Mouse (Mus musculus): ENCODE data around the gene Nfatc2. TPM values are rescaled to one million over a fixed set of nuclear protein-coding genes. Genes with fewer than 3 reads are reported as not detected.

Nfatc2 gene
- polyA plus RNA-seq, 1 experiment from 2014 or later: 1.6 TPM

- Histone ChIP-seq H3K4me3 (ENCODE audit: low read length) (no peak overlapping the region), H3K9me3 (ENCODE audit: control insufficient read depth, low read length) (no peaks in the 10 kb centered on the region), H3K4me1 (replicated peaks; ENCODE audit: control insufficient read depth, insufficient read depth, low read length) (no peaks in the 10 kb centered on the region), H3K9ac (ENCODE audit: low read length) (no peak overlapping the region), H3K27ac (ENCODE audit: low read length) (no peak overlapping the region), H3K4me2 (ENCODE audit: low read depth, low read length) (no peak overlapping the region), H3K27me3 (ENCODE audit: control insufficient read depth, insufficient read depth, low read depth, low read length) (no peaks in the 10 kb centered on the region), H3K36me3 (ENCODE audit: control insufficient read depth, insufficient read depth, low read length) (no peaks in the 10 kb centered on the region)
- 43% methylated on average over 5 of the region's 5 CpGs for WGBS
- no peak; the same call in 1 of the 2 replicates for ATAC-seq (ENCODE audit: low read depth)
Measured at GRCm38 (mm10) chr2:168434187-168434586, 167.3 kb downstream of the Nfatc2 start.

GRCm38 (mm10) chr2:168433392-168433791 is 168.1 kb downstream of the Nfatc2 start:
- H3K27me3 ChIP-seq (ENCODE audit: control insufficient read depth, insufficient read depth, low read depth, low read length): no peaks in the 10 kb centered on the region
- H3K9ac ChIP-seq (ENCODE audit: low read length): no peak overlapping the region
- ATAC-seq (ENCODE audit: low read depth): no peak
- H3K27ac ChIP-seq (ENCODE audit: low read length): no peak overlapping the region
- no peaks in the 10 kb centered on the region for H3K9me3 ChIP-seq (ENCODE audit: control insufficient read depth, low read length)
- 60% methylated on average over 5 of the region's 5 CpGs for WGBS
- no peaks in the 10 kb centered on the region for H3K36me3 ChIP-seq (ENCODE audit: control insufficient read depth, insufficient read depth, low read length)
- no peak overlapping the region for H3K4me3 ChIP-seq (ENCODE audit: low read length)
- H3K4me1 ChIP-seq (replicated peaks; ENCODE audit: control insufficient read depth, insufficient read depth, low read length): no peaks in the 10 kb centered on the region
- H3K4me2 ChIP-seq (ENCODE audit: low read depth, low read length): no peak overlapping the region

GRCm38 (mm10) chr2:168432394-168432793 is 169.1 kb downstream of the Nfatc2 start:
- ATAC-seq (ENCODE audit: low read depth): no peak

GRCm38 (mm10) chr2:168429598-168429997 is 171.9 kb downstream of the Nfatc2 start:
- no peaks in the 10 kb centered on the region for H3K36me3 ChIP-seq (ENCODE audit: control insufficient read depth, insufficient read depth, low read length)
- H3K4me2 ChIP-seq (ENCODE audit: low read depth, low read length): no peak overlapping the region
- H3K27me3 ChIP-seq (ENCODE audit: control insufficient read depth, insufficient read depth, low read depth, low read length): no peaks in the 10 kb centered on the region
- no peak overlapping the region for H3K4me3 ChIP-seq (ENCODE audit: low read length)
- H3K27ac ChIP-seq (ENCODE audit: low read length): no peak overlapping the region
- H3K9me3 ChIP-seq (ENCODE audit: control insufficient read depth, low read length): peaks cover 3% of the 10 kb centered on the region; the same call in 1 of the 2 replicates
- ATAC-seq (ENCODE audit: low read depth): no peak
- no peak overlapping the region for H3K9ac ChIP-seq (ENCODE audit: low read length)
- 88% methylated on average over 10 of the region's 10 CpGs for WGBS
- no peaks in the 10 kb centered on the region for H3K4me1 ChIP-seq (replicated peaks; ENCODE audit: control insufficient read depth, insufficient read depth, low read length)

More at GRCm38 (mm10) chr2:168432394-168432793, 169.1 kb downstream of the Nfatc2 start:
- Histone ChIP-seq H3K27ac (ENCODE audit: low read length) (no peak overlapping the region), H3K9me3 (ENCODE audit: control insufficient read depth, low read length) (peaks cover 2% of the 10 kb centered on the region; the same call in 1 of the 2 replicates), H3K4me3 (ENCODE audit: low read length) (no peak overlapping the region), H3K4me2 (ENCODE audit: low read depth, low read length) (no peak overlapping the region), H3K4me1 (replicated peaks; ENCODE audit: control insufficient read depth, insufficient read depth, low read length) (no peaks in the 10 kb centered on the region), H3K36me3 (ENCODE audit: control insufficient read depth, insufficient read depth, low read length) (no peaks in the 10 kb centered on the region), H3K9ac (ENCODE audit: low read length) (no peak overlapping the region), H3K27me3 (ENCODE audit: control insufficient read depth, insufficient read depth, low read depth, low read length) (no peaks in the 10 kb centered on the region)
- 87% methylated on average over 7 of the region's 7 CpGs for WGBS

- Histone ChIP-seq H3K4me3 (ENCODE audit: low read length) (no peak overlapping the region), H3K36me3 (ENCODE audit: control insufficient read depth, insufficient read depth, low read length) (no peaks in the 10 kb centered on the region), H3K9ac (ENCODE audit: low read length) (no peak overlapping the region), H3K27ac (ENCODE audit: low read length) (no peak overlapping the region), H3K27me3 (ENCODE audit: control insufficient read depth, insufficient read depth, low read depth, low read length) (no peaks in the 10 kb centered on the region), H3K4me1 (replicated peaks; ENCODE audit: control insufficient read depth, insufficient read depth, low read length) (no peaks in the 10 kb centered on the region), H3K9me3 (ENCODE audit: control insufficient read depth, low read length) (peaks cover 3% of the 10 kb centered on the region; the same call in 1 of the 2 replicates), H3K4me2 (ENCODE audit: low read depth, low read length) (no peak overlapping the region)
- no peak for ATAC-seq (ENCODE audit: low read depth)
- 86% methylated on average over 5 of the region's 5 CpGs for WGBS
Measured at GRCm38 (mm10) chr2:168428375-168428901, 173.0 kb downstream of the Nfatc2 start.

Small RNAs within 50 kb of the gene (microRNA-seq; reads per million reads assigned to microRNA genes)
- not detected for gene Mir7004

Other genes with a start within 250 kb of the Nfatc2 start
- gene Atp9a, start 140.8 kb upstream of the Nfatc2 start, polyA plus RNA-seq (2015; fragmentation: Nextera tagmentation; extraction: Ambion mirVana): 12.2 and 13.8 TPM in 2 replicates
- 0.41 TPM in 1 of 2 replicates, not detected in the other for gene Sall4, start 166.3 kb upstream of the Nfatc2 start, polyA plus RNA-seq (2015; fragmentation: Nextera tagmentation; extraction: Ambion mirVana)